Mouse (Mus musculus): ENCODE data around the gene Dmrtb1. TPM values are rescaled to one million over a fixed set of nuclear protein-coding genes. Genes with fewer than 3 reads are reported as not detected.

Gene Dmrtb1
- polyA plus RNA-seq, 1 experiment, result not detected

DNA sequence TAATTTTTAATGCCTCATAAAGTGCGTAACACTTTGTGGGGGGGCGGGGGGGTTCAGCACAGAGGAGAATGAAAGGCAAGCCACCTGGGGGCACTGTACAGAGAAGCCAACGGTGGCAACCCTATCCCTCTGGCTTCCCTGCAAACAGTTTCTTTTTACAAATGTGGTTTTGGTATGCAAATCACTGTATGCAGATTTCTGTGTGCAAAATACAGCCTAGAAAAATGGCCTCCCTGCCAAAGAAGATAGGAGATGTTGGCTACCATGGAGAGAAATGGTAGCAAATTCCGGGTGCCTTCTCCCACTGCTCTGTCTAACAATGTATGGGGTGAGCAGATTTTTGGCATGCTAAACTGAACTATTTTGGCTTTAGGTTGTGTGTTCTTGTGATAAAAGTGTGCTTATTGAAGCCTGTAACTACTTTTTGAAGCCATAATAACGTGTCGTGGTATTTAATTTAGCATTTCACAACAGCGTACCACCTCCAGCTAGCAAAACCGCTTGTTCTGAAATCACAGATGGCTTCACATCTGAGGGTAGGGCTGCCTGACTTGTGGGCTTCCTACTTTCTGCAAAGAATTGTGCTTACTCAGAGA, 33.8 kb upstream of the Dmrtb1 start:
- TF ChIP-seq CTCF (IDR thresholded peaks at IDR 0.05; ENCODE audit: low read depth, low read length) (no peak), POLR2A (IDR thresholded peaks at IDR 0.05; ENCODE audit: borderline replicate concordance, low read depth, low read length) (no peak)
- Histone ChIP-seq H3K27ac (ENCODE audit: insufficient read depth, low read depth, low read length) (no peak overlapping the region), H3K4me3 (ENCODE audit: insufficient read depth, low read length) (no peak overlapping the region), H3K4me1 (ENCODE audit: control insufficient read depth, insufficient read depth, low read length) (peaks cover 4% of the 10 kb centered on the region)

DNA sequence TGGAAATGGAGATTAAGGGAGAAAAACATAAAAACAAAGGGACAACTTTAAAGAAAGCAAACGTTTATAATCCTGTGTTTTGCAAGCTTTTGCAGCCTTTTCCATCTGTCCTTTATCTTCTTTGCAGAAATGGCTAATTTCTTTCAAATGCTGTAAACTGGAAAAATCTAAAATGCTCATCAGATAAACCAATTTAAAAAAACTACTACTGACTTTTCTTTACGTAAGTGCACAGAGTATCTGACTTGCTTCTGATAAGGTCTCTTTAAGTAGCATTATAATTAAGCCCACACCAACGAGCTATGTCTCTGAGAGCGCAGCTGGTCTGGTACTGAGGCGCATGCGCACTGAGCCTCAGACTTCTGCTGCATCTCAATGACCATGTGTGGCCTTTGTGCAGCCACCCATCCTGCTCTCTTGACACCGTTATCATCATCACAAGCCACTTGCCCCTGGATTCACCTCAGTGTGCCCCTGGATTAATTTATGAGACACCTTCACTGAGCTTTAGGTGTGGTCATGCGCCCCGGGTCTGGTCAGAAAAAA, 32.8 kb upstream of the Dmrtb1 start:
- TF ChIP-seq CTCF (IDR thresholded peaks at IDR 0.05; ENCODE audit: low read depth, low read length) (no peak), POLR2A (IDR thresholded peaks at IDR 0.05; ENCODE audit: borderline replicate concordance, low read depth, low read length) (no peak)
- Histone ChIP-seq H3K4me1 (ENCODE audit: control insufficient read depth, insufficient read depth, low read length) (peaks cover 4% of the 10 kb centered on the region), H3K27ac (ENCODE audit: insufficient read depth, low read depth, low read length) (no peak overlapping the region), H3K4me3 (ENCODE audit: insufficient read depth, low read length) (no peak overlapping the region)

DNA sequence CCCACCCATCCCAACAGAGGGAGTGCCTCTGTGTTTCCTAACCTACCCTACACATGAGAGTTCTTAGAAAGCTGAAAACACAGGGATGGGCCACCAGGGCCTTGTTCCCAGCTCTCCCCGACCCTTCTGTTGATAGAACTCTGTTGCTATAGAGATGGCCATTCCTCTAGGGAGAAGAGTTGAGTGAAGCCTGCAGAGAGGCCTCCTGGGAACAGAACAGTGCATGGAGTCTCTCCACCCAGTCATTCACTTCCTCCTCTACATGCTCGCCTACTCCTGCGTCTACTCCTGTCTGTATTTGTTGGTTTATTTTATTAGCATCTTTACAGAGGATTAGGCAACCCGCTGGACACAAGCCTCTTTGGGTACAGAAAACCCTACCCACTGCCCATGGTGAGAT, 22.9 kb upstream of the Dmrtb1 start:
- Histone ChIP-seq H3K27ac (ENCODE audit: insufficient read depth, low read depth, low read length) (no peak overlapping the region), H3K4me3 (ENCODE audit: insufficient read depth, low read length) (no peak overlapping the region), H3K4me1 (ENCODE audit: control insufficient read depth, insufficient read depth, low read length) (no peaks in the 10 kb centered on the region)
- TF ChIP-seq POLR2A (IDR thresholded peaks at IDR 0.05; ENCODE audit: borderline replicate concordance, low read depth, low read length), result no peak
- no peak for TF ChIP-seq CTCF (IDR thresholded peaks at IDR 0.05; ENCODE audit: low read depth, low read length)

DNA sequence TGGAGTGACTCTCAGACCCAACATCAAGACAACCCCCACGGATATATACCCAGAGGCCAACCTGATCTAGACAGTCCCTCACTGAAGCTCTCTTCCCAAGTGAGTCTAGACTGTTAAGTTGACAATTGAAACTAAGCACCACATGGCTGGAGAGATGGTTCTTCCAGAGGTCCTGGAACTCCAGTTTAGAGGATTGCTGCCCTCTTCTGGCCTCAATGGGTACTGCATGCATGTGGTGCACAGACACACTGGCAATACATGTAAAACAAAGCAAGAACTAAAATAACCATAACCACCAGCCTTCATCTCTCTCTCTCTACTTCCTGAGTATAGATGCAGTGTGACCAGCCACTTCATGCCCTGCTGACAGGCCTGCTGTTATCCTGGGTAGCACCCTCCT, 20.2 kb upstream of the Dmrtb1 start:
- TF ChIP-seq POLR2A (IDR thresholded peaks at IDR 0.05; ENCODE audit: borderline replicate concordance, low read depth, low read length) (no peak), CTCF (IDR thresholded peaks at IDR 0.05; ENCODE audit: low read depth, low read length) (peak; percentile 36; the same call in 1 of the 2 replicates)

DNA sequence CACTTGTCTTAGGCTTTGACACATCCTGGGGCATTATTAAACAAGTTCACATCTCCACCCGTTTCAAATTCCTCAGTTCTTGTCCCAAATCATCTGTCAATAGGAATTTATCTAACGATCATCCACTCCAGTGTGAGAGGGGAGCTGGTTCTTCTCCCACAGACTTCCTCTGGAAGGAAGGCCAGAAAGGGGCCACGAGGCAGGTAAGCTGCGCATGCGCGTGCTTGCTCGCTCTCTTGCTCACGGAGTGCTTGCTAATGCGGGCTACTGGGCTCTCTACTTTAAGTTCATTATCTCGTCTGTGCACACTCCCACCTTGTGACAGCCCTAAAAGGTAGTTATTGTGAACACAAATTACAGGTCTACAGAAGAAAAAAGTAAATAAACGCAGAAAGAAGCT, 17.6 kb upstream of the Dmrtb1 start:
- no peaks in the 10 kb centered on the region for H3K4me1 ChIP-seq (ENCODE audit: control insufficient read depth, insufficient read depth, low read length)
- TF ChIP-seq POLR2A (IDR thresholded peaks at IDR 0.05; ENCODE audit: borderline replicate concordance, low read depth, low read length), result no peak
- TF ChIP-seq CTCF (IDR thresholded peaks at IDR 0.05; ENCODE audit: low read depth, low read length), result no peak
- no peak overlapping the region for H3K4me3 ChIP-seq (ENCODE audit: insufficient read depth, low read length)
- no peak overlapping the region for H3K27ac ChIP-seq (ENCODE audit: insufficient read depth, low read depth, low read length)

More for the DNA sequence above, 20.2 kb upstream of the Dmrtb1 start:
- no peak overlapping the region for H3K27ac ChIP-seq (ENCODE audit: insufficient read depth, low read depth, low read length)
- H3K4me3 ChIP-seq (ENCODE audit: insufficient read depth, low read length), result no peak overlapping the region
- no peaks in the 10 kb centered on the region for H3K4me1 ChIP-seq (ENCODE audit: control insufficient read depth, insufficient read depth, low read length)

DNA sequence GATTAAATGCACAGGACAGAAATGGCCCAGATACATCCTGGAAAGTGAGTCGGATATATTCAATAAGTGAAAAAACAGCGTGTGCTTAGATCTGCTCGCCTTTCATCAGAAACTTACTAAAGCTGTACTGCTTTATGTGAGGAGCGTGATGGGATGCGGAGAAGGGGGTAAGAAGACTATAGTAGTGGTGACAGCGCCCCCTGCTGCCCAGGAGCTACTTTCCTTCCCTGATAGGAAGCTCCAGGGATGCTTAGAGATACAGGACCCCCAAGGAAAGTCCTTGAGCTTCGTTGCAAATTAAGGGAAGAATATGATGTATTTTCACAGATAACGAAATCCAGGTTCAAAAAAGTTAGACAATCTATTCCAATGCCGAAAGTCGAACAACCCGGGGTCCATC, 17.1 kb upstream of the Dmrtb1 start:
- Histone ChIP-seq H3K4me1 (ENCODE audit: control insufficient read depth, insufficient read depth, low read length) (no peaks in the 10 kb centered on the region), H3K4me3 (ENCODE audit: insufficient read depth, low read length) (no peak overlapping the region), H3K27ac (ENCODE audit: insufficient read depth, low read depth, low read length) (no peak overlapping the region)
- TF ChIP-seq CTCF (IDR thresholded peaks at IDR 0.05; ENCODE audit: low read depth, low read length), result peak; percentile 33; the same call in 1 of the 2 replicates
- no peak for TF ChIP-seq POLR2A (IDR thresholded peaks at IDR 0.05; ENCODE audit: borderline replicate concordance, low read depth, low read length)

DNA sequence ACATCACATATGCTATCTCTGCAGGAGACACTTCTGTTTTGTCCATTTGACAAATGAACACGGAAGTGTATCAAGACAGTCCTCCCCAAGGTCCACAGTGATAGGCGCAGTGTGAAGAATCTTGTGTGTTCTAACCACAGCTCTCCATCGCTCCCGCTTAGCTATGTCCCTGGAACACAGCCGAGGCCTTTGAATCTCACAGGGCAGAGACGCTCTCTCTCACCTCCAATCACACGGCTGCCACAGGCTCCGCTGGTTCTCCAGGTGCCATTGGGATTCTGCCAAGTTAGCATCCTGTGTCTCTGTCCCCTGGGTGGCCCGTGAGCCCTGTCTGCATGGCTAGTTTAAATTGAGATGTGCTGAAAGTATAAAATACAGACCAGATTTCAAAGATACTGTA, 15.2 kb upstream of the Dmrtb1 start:
- no peaks in the 10 kb centered on the region for H3K4me1 ChIP-seq (ENCODE audit: control insufficient read depth, insufficient read depth, low read length)
- H3K4me3 ChIP-seq (ENCODE audit: insufficient read depth, low read length), result no peak overlapping the region
- TF ChIP-seq CTCF (IDR thresholded peaks at IDR 0.05; ENCODE audit: low read depth, low read length), result no peak
- no peak for TF ChIP-seq POLR2A (IDR thresholded peaks at IDR 0.05; ENCODE audit: borderline replicate concordance, low read depth, low read length)
- H3K27ac ChIP-seq (ENCODE audit: insufficient read depth, low read depth, low read length), result no peak overlapping the region

GRCm38 (mm10) chr4:107693816-107694215, 9.8 kb upstream of the Dmrtb1 start:
- Histone ChIP-seq H3K4me3 (ENCODE audit: insufficient read depth, low read length) (no peak overlapping the region), H3K4me1 (ENCODE audit: control insufficient read depth, insufficient read depth, low read length) (no peaks in the 10 kb centered on the region), H3K27ac (ENCODE audit: insufficient read depth, low read depth, low read length) (no peak overlapping the region)
- no peak for TF ChIP-seq POLR2A (IDR thresholded peaks at IDR 0.05; ENCODE audit: borderline replicate concordance, low read depth, low read length)

DNA sequence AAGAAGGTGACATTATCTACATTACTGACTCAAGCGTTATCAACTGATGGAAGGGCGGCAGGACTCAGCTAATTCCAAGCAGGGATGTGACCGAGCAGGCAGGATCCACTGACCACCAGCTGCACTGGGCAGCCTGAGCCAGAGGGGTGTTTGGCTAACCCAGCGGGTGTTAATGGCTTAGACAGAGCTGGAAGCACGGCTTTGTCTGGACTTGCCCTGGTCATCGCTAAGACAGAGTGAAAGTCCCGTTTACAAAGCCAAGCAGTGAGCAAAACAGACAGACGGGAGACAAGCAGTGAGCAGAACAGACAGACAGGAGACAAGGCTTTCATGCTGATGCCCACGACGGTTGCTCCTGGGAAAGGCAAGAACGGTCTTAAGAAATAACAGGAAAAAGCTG, 4.2 kb upstream of the Dmrtb1 start:
- Histone ChIP-seq H3K27ac (ENCODE audit: insufficient read depth, low read depth, low read length) (no peak overlapping the region), H3K4me1 (ENCODE audit: control insufficient read depth, insufficient read depth, low read length) (no peaks in the 10 kb centered on the region), H3K4me3 (ENCODE audit: insufficient read depth, low read length) (no peak overlapping the region)
- TF ChIP-seq CTCF (IDR thresholded peaks at IDR 0.05; ENCODE audit: low read depth, low read length), result no peak
- TF ChIP-seq POLR2A (IDR thresholded peaks at IDR 0.05; ENCODE audit: borderline replicate concordance, low read depth, low read length), result no peak

GRCm38 (mm10) chr4:107687127-107687526, 3.1 kb upstream of the Dmrtb1 start:
- H3K4me3 ChIP-seq (ENCODE audit: insufficient read depth, low read length), result no peak overlapping the region
- H3K27ac ChIP-seq (ENCODE audit: insufficient read depth, low read depth, low read length), result no peak overlapping the region
- no peaks in the 10 kb centered on the region for H3K4me1 ChIP-seq (ENCODE audit: control insufficient read depth, insufficient read depth, low read length)
- TF ChIP-seq CTCF (IDR thresholded peaks at IDR 0.05; ENCODE audit: low read depth, low read length), result no peak
- TF ChIP-seq POLR2A (IDR thresholded peaks at IDR 0.05; ENCODE audit: borderline replicate concordance, low read depth, low read length), result no peak
